Mouse (Mus musculus): ENCODE data around the gene Gata1. TPM values are rescaled to one million over a fixed set of nuclear protein-coding genes. Genes with fewer than 3 reads are reported as not detected.

Gata1 gene
- polyA plus RNA-seq, 1 experiment from 2014 or later = 0.57 TPM

- Histone ChIP-seq H3K4me1 (replicated peaks) (no peaks in the 10 kb centered on the region), H3K36me3 (no peaks in the 10 kb centered on the region), H3K27me3 (no peaks in the 10 kb centered on the region), H3K4me2 (no peak overlapping the region), H3K27ac (no peak overlapping the region), H3K4me3 (no peak overlapping the region), H3K9ac (no peak overlapping the region), H3K9me3 (replicated peaks) (no peaks in the 10 kb centered on the region)
- WGBS = 40% methylated on average over 5 of the region's 5 CpGs
- ATAC-seq (replicated peaks; ENCODE audit: insufficient number of reproducible peaks, insufficient read depth, low FRiP score, low read depth) = no peak
Measured at GRCm38 (mm10) chrX:8002001-8002400, 24.1 kb upstream of the Gata1 start.

- no peak overlapping the region for H3K9ac ChIP-seq
- no peaks in the 10 kb centered on the region for H3K4me1 ChIP-seq (replicated peaks)
- no peaks in the 10 kb centered on the region for H3K27me3 ChIP-seq
- no peak overlapping the region for H3K4me2 ChIP-seq
- no peaks in the 10 kb centered on the region for H3K9me3 ChIP-seq (replicated peaks)
- H3K4me3 ChIP-seq = no peak overlapping the region
- 53% methylated on average over 3 of the region's 3 CpGs for WGBS
- H3K27ac ChIP-seq = no peak overlapping the region
- no peak for ATAC-seq (replicated peaks; ENCODE audit: insufficient number of reproducible peaks, insufficient read depth, low FRiP score, low read depth)
- no peaks in the 10 kb centered on the region for H3K36me3 ChIP-seq
Measured at GRCm38 (mm10) chrX:8000546-8001192, 22.8 kb upstream of the Gata1 start.

GRCm38 (mm10) chrX:7993068-7993735 lies 15.3 kb upstream of the Gata1 start:
- Histone ChIP-seq H3K4me2 (no peak overlapping the region), H3K27ac (no peak overlapping the region), H3K36me3 (no peaks in the 10 kb centered on the region), H3K27me3 (no peaks in the 10 kb centered on the region), H3K9me3 (replicated peaks) (no peaks in the 10 kb centered on the region), H3K9ac (no peak overlapping the region), H3K4me3 (no peak overlapping the region), H3K4me1 (replicated peaks) (no peaks in the 10 kb centered on the region)
- ATAC-seq (replicated peaks; ENCODE audit: insufficient number of reproducible peaks, insufficient read depth, low FRiP score, low read depth) = no peak
- WGBS = 48% methylated on average over 10 of the region's 10 CpGs

- no peak for ATAC-seq (replicated peaks; ENCODE audit: insufficient number of reproducible peaks, insufficient read depth, low FRiP score, low read depth)
- no peak overlapping the region for H3K9ac ChIP-seq
- H3K9me3 ChIP-seq (replicated peaks) = no peaks in the 10 kb centered on the region
- H3K4me1 ChIP-seq (replicated peaks) = no peaks in the 10 kb centered on the region
- no peaks in the 10 kb centered on the region for H3K27me3 ChIP-seq
- H3K4me2 ChIP-seq = no peak overlapping the region
- WGBS = 54% methylated on average over 8 of the region's 8 CpGs
- no peak overlapping the region for H3K4me3 ChIP-seq
- H3K27ac ChIP-seq = no peak overlapping the region
- H3K36me3 ChIP-seq = no peaks in the 10 kb centered on the region
Measured at GRCm38 (mm10) chrX:7992379-7993067, 14.7 kb upstream of the Gata1 start.

GRCm38 (mm10) chrX:7981368-7981767 lies 3.5 kb upstream of the Gata1 start:
- no peaks in the 10 kb centered on the region for H3K4me1 ChIP-seq (replicated peaks)
- no peak overlapping the region for H3K4me2 ChIP-seq
- H3K9me3 ChIP-seq (replicated peaks) = no peaks in the 10 kb centered on the region
- no peak for ATAC-seq (replicated peaks; ENCODE audit: insufficient number of reproducible peaks, insufficient read depth, low FRiP score, low read depth)
- H3K36me3 ChIP-seq = no peaks in the 10 kb centered on the region
- no peak overlapping the region for H3K4me3 ChIP-seq
- no peaks in the 10 kb centered on the region for H3K27me3 ChIP-seq
- no peak overlapping the region for H3K27ac ChIP-seq
- no peak overlapping the region for H3K9ac ChIP-seq
- WGBS = 82% methylated on average over 7 of the region's 7 CpGs

GRCm38 (mm10) chrX:7971292-7971691 lies 6.6 kb downstream of the Gata1 start:
- 44% methylated on average over 4 of the region's 4 CpGs for WGBS
- H3K36me3 ChIP-seq = no peaks in the 10 kb centered on the region
- H3K9me3 ChIP-seq (replicated peaks) = no peaks in the 10 kb centered on the region
- no peak overlapping the region for H3K9ac ChIP-seq
- no peak overlapping the region for H3K4me2 ChIP-seq
- H3K4me3 ChIP-seq = no peak overlapping the region
- no peaks in the 10 kb centered on the region for H3K4me1 ChIP-seq (replicated peaks)
- ATAC-seq (replicated peaks; ENCODE audit: insufficient number of reproducible peaks, insufficient read depth, low FRiP score, low read depth) = no peak
- H3K27ac ChIP-seq = no peak overlapping the region
- no peaks in the 10 kb centered on the region for H3K27me3 ChIP-seq

- no peak overlapping the region for H3K4me3 ChIP-seq
- ATAC-seq (replicated peaks; ENCODE audit: insufficient number of reproducible peaks, insufficient read depth, low FRiP score, low read depth) = no peak
- H3K4me1 ChIP-seq (replicated peaks) = no peaks in the 10 kb centered on the region
- H3K27me3 ChIP-seq = no peaks in the 10 kb centered on the region
- H3K9ac ChIP-seq = no peak overlapping the region
- WGBS = 69% methylated on average over 3 of the region's 3 CpGs
- H3K4me2 ChIP-seq = no peak overlapping the region
- no peaks in the 10 kb centered on the region for H3K9me3 ChIP-seq (replicated peaks)
- no peak overlapping the region for H3K27ac ChIP-seq
- no peaks in the 10 kb centered on the region for H3K36me3 ChIP-seq
Measured at GRCm38 (mm10) chrX:7968899-7969298, 9.0 kb downstream of the Gata1 start.

GRCm38 (mm10) chrX:7968226-7968625 lies 9.6 kb downstream of the Gata1 start:
- no peaks in the 10 kb centered on the region for H3K27me3 ChIP-seq
- no peak overlapping the region for H3K4me3 ChIP-seq
- H3K27ac ChIP-seq = no peak overlapping the region
- no peak overlapping the region for H3K9ac ChIP-seq
- 54% methylated on average over 8 of the region's 8 CpGs for WGBS
- no peak for ATAC-seq (replicated peaks; ENCODE audit: insufficient number of reproducible peaks, insufficient read depth, low FRiP score, low read depth)
- H3K36me3 ChIP-seq = no peaks in the 10 kb centered on the region
- H3K9me3 ChIP-seq (replicated peaks) = no peaks in the 10 kb centered on the region
- H3K4me1 ChIP-seq (replicated peaks) = no peaks in the 10 kb centered on the region
- no peak overlapping the region for H3K4me2 ChIP-seq

GRCm38 (mm10) chrX:7967596-7968201 lies 10.2 kb downstream of the Gata1 start:
- Histone ChIP-seq H3K27ac (no peak overlapping the region), H3K4me3 (no peak overlapping the region), H3K27me3 (no peaks in the 10 kb centered on the region), H3K4me2 (no peak overlapping the region), H3K4me1 (replicated peaks) (no peaks in the 10 kb centered on the region), H3K9ac (no peak overlapping the region), H3K9me3 (replicated peaks) (no peaks in the 10 kb centered on the region), H3K36me3 (no peaks in the 10 kb centered on the region)
- WGBS = 61% methylated on average over 8 of the region's 9 CpGs
- no peak for ATAC-seq (replicated peaks; ENCODE audit: insufficient number of reproducible peaks, insufficient read depth, low FRiP score, low read depth)

- H3K4me1 ChIP-seq (replicated peaks) = no peaks in the 10 kb centered on the region
- H3K36me3 ChIP-seq = no peaks in the 10 kb centered on the region
- no peaks in the 10 kb centered on the region for H3K27me3 ChIP-seq
- no peak overlapping the region for H3K9ac ChIP-seq
- no peak for ATAC-seq (replicated peaks; ENCODE audit: insufficient number of reproducible peaks, insufficient read depth, low FRiP score, low read depth)
- no peak overlapping the region for H3K4me3 ChIP-seq
- no peaks in the 10 kb centered on the region for H3K9me3 ChIP-seq (replicated peaks)
- WGBS = 30% methylated on average over 4 of the region's 4 CpGs
- H3K4me2 ChIP-seq = no peak overlapping the region
- no peak overlapping the region for H3K27ac ChIP-seq
Measured at GRCm38 (mm10) chrX:7966161-7966560, 11.7 kb downstream of the Gata1 start.

- ATAC-seq (replicated peaks; ENCODE audit: insufficient number of reproducible peaks, insufficient read depth, low FRiP score, low read depth) = no peak
- no peak overlapping the region for H3K4me2 ChIP-seq
- H3K27ac ChIP-seq = no peak overlapping the region
- no peaks in the 10 kb centered on the region for H3K4me1 ChIP-seq (replicated peaks)
- 59% methylated on average over 7 of the region's 7 CpGs for WGBS
- no peak overlapping the region for H3K9ac ChIP-seq
- no peak overlapping the region for H3K4me3 ChIP-seq
- no peaks in the 10 kb centered on the region for H3K36me3 ChIP-seq
- no peaks in the 10 kb centered on the region for H3K9me3 ChIP-seq (replicated peaks)
- no peaks in the 10 kb centered on the region for H3K27me3 ChIP-seq
Measured at GRCm38 (mm10) chrX:7963829-7964626, 13.8 kb downstream of the Gata1 start.
